Mouse (Mus musculus) midbrain, embryonic 10.5 days (tissue): ENCODE measurements around the gene Btn2a2. TPM values are rescaled to one million over a fixed set of nuclear protein-coding genes. Genes with fewer than 3 reads are reported as not detected.

Experiments used
- DNase-seq: peaks from one replicate; pipeline ENCODE4 v3.0.0-alpha.2; 2017; ENCODE audit warnings: low spot score
- H3K27ac ChIP-seq: fragments of 300-500 bp; sonication (generic); replicated peaks from 2 replicates; pipeline ENCODE4 v1.5.1; 2016; ENCODE audit warnings: mild to moderate bottlenecking
- H3K27me3 ChIP-seq: fragments of 300-500 bp; sonication (generic); 2 replicates; pipeline ENCODE4 v1.6.1; 2016; ENCODE audit warnings: low read depth, mild to moderate bottlenecking; ENCODE audit not compliant: poor library complexity, severe bottlenecking
- H3K36me3 ChIP-seq: fragments of 300-500 bp; sonication (generic); 2 replicates; pipeline ENCODE4 v1.6.1; 2016; ENCODE audit warnings: mild to moderate bottlenecking, moderate library complexity
- H3K4me1 ChIP-seq: fragments of 300-500 bp; sonication (generic); 2 replicates; pipeline ENCODE4 v1.6.1; 2016
- H3K4me3 ChIP-seq: fragments of 300-500 bp; sonication (generic); 2 replicates; pipeline ENCODE4 v1.5.1; 2016; ENCODE audit warnings: mild to moderate bottlenecking, moderate library complexity
- H3K9me3 ChIP-seq: fragments of 300-500 bp; sonication (generic); replicated peaks from 2 replicates; pipeline ENCODE4 v1.6.1; 2016; ENCODE audit warnings: mild to moderate bottlenecking
- WGBS: fragments of 180-500 bp; shearing (Covaris S2); methylation state at CpG from one replicate; pipeline ENCODE4 v1.1.7; 2016; 5-methylcytosine and 5-hydroxymethylcytosine counted together
- polyA plus RNA-seq: library from polyadenylated mRNA; unstranded; fragments of >200 nt; fragmentation: Nextera tagmentation; extraction: Ambion mirVana; gene quantifications from 2 replicates; pipeline ENCODE4 v1.2.1, GENCODE M21; 2016

Btn2a2 gene
- polyA plus RNA-seq, 1 experiment from 2014 or later = 0.38 TPM

DNA sequence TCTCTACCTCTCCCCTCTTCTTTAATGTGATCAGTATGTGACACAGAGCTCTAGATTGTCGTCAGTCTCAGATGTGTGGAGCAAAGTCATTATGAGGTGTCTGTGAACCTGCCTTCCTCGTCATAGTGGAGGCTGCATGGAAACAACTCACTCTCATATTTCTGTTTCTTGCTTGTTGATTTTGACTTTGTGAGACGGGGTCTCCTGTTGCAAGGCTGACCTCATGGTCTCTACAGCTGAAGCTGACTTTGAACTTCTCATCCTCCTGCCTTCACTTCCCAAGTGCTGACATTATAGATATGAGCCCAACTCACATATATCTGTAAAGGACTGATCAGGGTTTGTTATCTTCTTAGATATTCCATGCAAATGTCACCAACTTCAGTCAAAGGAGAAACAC is 39.9 kb downstream of the Btn2a2 start:
- Histone ChIP-seq H3K9me3 (no peaks in the 10 kb centered on the region), H3K27me3 (no peaks in the 10 kb centered on the region), H3K27ac (no peak overlapping the region), H3K4me3 (peak overlapping the region; percentile 65), H3K36me3 (no peaks in the 10 kb centered on the region), H3K4me1 (peaks cover 23% of the 10 kb centered on the region)
- 56% methylated on average over 3 of the region's 3 CpGs for WGBS
- DNase-seq = no peak

DNA sequence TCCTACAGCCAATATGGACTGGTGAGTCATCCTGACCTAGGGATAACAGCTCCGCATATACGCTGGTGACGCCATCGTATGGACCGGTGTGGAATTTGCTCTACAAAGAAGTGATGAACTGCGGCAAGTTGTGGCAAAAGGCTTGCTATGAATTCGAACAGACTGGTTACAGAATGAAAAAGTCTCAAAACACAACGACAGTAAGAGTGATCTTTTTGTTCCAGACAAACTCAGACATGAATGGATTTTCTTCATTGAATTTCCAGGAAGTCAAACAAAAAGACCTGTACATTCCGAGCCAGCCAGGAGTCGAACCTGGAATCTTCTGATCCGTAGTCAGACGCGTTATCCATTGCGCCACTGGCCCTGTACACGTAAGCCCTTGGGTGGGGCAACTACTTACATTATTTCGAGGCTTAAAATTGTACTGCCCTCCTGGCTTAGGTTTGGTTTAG is 42.1 kb downstream of the Btn2a2 start:
- Histone ChIP-seq H3K36me3 (no peaks in the 10 kb centered on the region), H3K4me3 (peak overlapping the region; percentile 75), H3K27ac (peak overlapping the region; percentile 94), H3K4me1 (peaks cover 23% of the 10 kb centered on the region), H3K9me3 (no peaks in the 10 kb centered on the region), H3K27me3 (no peaks in the 10 kb centered on the region)
- peak; percentile 85 for DNase-seq
- 0% methylated on average over 16 of the region's 16 CpGs for WGBS

DNA sequence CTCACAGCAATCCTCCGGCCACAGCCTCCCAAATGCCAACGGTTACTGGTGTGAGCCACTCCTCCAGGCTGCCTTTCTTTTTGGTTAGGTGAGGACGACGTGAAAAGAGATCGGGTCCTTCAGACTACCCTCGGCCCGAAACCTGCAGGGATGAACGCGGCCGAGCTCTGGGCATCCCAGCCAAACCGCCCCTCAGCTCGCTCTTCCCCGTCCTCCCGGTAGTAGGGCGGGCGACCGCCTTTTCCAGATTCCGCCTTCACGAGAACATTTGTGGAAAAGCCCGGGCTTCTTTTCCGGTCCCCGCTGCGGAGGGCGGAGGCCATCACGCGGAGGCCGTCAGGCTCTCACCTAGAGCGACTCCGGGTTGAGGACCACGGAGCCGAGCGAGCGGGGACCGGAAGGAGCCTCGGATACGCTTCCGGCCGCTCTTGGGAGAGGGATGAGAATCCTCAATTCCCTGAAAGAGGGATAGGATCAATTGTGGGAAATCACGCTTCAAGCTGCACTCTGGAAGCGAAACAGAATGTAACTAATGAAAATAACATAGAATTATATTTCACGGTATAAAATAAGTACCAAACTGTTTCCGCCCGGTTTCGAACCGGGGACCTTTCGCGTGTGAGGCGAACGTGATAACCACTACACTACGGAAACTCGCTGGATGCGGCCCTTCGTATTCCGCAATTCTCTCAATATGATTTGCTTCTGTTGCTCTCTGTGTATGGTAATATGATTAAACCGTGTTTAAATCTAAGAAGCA is 42.9 kb downstream of the Btn2a2 start:
- DNase-seq = peak; percentile 92
- Histone ChIP-seq H3K36me3 (no peaks in the 10 kb centered on the region), H3K27ac (peak overlapping the region; percentile 94), H3K4me3 (peak overlapping the region; percentile 75), H3K9me3 (no peaks in the 10 kb centered on the region), H3K27me3 (no peaks in the 10 kb centered on the region), H3K4me1 (peaks cover 20% of the 10 kb centered on the region)
- under 1% methylated on average over 55 of the region's 55 CpGs for WGBS

DNA sequence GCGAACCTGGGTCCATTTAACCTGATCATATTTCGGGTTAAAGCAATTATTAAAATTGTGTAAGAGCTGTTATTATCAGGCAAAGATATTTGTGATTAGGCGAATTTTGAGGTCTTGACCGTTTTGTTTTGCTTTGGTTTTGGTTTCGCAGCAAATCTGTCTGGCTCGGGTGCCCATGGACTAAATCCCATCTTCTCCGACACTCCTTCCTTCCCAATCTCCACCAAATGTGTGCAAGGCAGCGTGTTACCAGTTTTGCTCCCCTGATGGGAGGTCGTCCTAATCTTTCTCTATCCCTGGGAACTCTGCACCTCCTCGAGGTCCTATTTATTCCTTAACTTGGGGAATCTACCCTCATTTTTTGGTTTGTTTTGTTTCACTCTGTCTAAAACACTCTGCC is 43.5 kb downstream of the Btn2a2 start:
- H3K36me3 ChIP-seq = no peaks in the 10 kb centered on the region
- H3K27ac ChIP-seq = peak overlapping the region; percentile 94
- H3K4me1 ChIP-seq = peaks cover 20% of the 10 kb centered on the region
- WGBS = 3% methylated on average over 10 of the region's 10 CpGs
- DNase-seq = no peak
- H3K9me3 ChIP-seq = no peaks in the 10 kb centered on the region
- H3K27me3 ChIP-seq = no peaks in the 10 kb centered on the region
- H3K4me3 ChIP-seq = peak overlapping the region; percentile 75

DNA sequence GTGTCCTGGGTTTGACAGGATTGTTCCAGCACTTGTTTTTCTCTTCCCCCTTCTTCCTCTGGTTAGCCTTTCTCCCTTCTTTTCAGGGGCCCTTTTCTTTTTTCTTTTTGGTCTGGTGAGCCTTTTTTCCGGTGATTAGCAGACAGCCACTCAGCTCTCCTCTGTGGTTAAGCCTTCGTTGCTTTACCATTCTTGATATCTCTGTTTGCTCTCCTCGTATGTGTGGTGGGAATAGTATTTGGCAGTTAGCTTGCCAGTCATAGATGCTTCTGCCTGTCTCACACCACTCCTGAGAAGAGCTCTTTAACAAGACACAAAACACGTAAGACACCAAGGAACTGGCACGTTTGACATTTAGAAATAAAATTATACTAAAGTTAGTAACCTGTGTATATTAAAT is 44.2 kb downstream of the Btn2a2 start:
- no peak overlapping the region for H3K27ac ChIP-seq
- WGBS = 46% methylated on average over 5 of the region's 5 CpGs
- DNase-seq = no peak
- no peaks in the 10 kb centered on the region for H3K27me3 ChIP-seq
- H3K4me3 ChIP-seq = peak overlapping the region; percentile 75
- no peaks in the 10 kb centered on the region for H3K36me3 ChIP-seq
- no peaks in the 10 kb centered on the region for H3K9me3 ChIP-seq
- H3K4me1 ChIP-seq = peaks cover 20% of the 10 kb centered on the region

DNA sequence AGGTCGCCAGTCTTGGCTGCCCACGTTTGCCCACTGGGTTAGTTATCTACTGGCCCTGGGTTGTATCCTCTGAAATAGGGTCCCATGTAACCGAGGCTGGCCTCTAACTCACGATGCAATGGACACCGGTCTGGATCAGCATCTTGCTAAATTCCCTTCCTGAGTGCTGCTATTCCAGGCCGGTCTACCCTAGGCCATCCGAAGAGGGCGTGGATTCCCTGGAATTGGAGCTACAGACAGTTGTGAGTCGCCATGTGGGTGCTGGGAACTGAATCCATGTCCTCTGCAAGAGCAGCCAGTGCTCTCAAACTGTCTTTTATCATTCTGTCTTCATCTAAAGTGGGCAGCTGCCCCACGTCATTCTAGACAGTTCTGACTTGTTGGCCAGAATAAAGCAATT is 48.8 kb downstream of the Btn2a2 start:
- Histone ChIP-seq H3K27ac (no peak overlapping the region), H3K4me3 (peak overlapping the region; percentile 19; the same call in 1 of the 2 replicates), H3K36me3 (no peaks in the 10 kb centered on the region), H3K27me3 (no peaks in the 10 kb centered on the region), H3K4me1 (peaks cover 22% of the 10 kb centered on the region), H3K9me3 (no peaks in the 10 kb centered on the region)
- DNase-seq = no peak
- 64% methylated on average over 10 of the region's 10 CpGs for WGBS

DNA sequence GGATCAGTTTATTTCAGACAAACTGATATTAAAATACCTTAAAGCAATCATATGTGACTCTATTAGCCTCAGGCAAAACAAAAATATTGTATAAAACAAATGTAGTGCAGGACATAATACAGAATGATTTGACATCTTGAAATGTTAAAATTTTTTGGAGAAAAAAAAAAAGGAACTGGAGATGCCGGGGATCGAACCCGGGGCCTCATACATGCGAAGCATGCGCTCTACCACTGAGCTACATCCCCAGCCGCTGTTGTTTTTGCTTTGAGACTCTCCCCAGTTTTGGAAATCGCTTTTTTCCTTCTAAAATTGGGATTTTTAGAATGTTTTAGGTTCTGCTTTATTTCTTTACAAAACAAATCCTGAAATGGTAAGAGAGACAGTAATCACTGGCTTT is 50.1 kb downstream of the Btn2a2 start:
- under 1% methylated on average over 7 of the region's 7 CpGs for WGBS
- Histone ChIP-seq H3K9me3 (no peaks in the 10 kb centered on the region), H3K4me1 (peaks cover 28% of the 10 kb centered on the region), H3K36me3 (no peaks in the 10 kb centered on the region), H3K27me3 (no peaks in the 10 kb centered on the region), H3K27ac (no peak overlapping the region), H3K4me3 (peak overlapping the region; percentile 66)
- no peak for DNase-seq

DNA sequence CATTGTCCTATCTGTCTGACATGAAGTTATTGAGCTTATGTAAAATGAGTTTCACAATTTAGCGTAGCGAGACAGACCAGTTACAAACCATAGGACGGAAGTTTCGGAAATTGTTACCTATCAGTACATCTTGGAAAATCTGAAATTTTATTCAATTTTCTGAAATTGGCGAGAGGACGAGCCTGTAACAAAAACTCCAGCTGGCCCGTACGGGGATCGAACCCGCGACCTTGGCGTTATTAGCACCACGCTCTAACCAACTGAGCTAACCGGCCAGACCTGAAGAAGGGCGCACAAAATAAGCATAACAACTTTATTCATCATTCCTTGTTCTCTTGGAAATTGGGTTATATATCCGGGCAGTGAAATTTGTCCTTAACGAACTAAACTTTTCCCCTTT is 50.7 kb downstream of the Btn2a2 start:
- H3K9me3 ChIP-seq = no peaks in the 10 kb centered on the region
- no peaks in the 10 kb centered on the region for H3K36me3 ChIP-seq
- peak overlapping the region; percentile 66 for H3K4me3 ChIP-seq
- H3K27me3 ChIP-seq = no peaks in the 10 kb centered on the region
- H3K4me1 ChIP-seq = peaks cover 33% of the 10 kb centered on the region
- under 1% methylated on average over 17 of the region's 17 CpGs for WGBS
- DNase-seq = peak; percentile 83
- H3K27ac ChIP-seq = no peak overlapping the region

DNA sequence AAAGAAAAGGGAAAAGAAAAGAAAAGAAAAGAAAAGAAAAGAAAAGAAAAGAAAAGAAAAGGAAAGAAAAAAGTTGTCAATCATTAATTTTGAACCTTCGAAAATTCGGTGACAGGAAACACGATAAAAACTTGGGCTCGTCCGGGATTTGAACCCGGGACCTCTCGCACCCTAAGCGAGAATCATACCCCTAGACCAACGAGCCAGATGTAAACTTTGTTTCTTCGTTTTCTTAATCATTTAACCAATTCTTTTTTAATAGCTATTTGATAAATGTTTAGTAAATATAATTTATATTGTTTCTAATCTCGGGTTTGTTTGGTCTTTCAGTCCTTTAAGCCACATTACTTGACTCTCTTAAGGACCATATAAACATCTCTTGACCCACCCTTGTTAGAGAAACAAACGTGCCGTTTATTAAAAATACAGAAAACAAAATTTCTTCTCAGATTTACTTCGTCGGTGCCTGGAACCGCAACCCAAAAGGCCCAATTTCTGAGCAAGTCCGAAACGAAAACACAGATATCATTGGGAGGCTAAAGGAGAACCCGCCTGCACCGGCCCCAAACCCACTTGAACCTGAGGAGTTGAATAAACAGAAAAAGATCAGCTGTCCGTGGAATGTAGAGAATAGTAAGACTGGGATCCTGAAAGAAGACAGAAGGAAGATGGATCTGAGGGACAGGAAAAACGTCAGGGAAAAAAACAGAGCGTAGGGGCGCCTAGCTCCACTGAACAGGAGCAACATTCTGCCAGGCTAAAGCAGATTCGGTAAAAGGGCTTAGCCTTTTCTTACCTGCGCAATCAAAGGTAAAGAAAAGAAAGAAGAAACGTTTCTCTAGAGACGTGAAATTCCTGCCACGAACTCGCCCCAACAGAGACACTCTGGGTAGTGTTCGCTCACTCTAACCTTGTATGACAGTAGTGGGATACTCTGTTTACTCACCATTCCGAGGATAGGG is 51.5 kb downstream of the Btn2a2 start:
- Histone ChIP-seq H3K36me3 (no peaks in the 10 kb centered on the region), H3K4me1 (peaks cover 33% of the 10 kb centered on the region), H3K27me3 (no peaks in the 10 kb centered on the region), H3K9me3 (no peaks in the 10 kb centered on the region), H3K27ac (peak overlapping the region; percentile 61; the same call in 1 of the 2 replicates), H3K4me3 (peak overlapping the region; percentile 66)
- WGBS = under 1% methylated on average over 32 of the region's 32 CpGs
- no peak for DNase-seq

DNA sequence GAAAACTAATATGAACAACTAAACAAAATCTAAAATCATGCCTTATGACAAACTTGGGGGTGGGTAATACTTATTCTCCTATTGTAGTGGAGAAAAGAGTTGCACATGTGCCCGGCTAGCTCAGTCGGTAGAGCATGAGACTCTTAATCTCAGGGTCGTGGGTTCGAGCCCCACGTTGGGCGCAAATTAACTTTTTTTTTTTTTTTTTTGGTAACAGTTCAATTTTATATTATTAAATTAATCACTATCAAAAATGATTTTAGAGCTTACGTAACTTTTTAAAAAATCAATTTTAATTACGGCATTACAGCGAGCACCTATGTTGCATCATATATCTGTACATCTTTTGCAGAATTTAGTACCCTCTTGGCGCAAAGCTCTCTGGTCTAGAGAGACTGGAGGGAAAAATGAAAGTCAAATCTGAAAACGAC is 52.4 kb downstream of the Btn2a2 start:
- Histone ChIP-seq H3K27me3 (no peaks in the 10 kb centered on the region), H3K36me3 (no peaks in the 10 kb centered on the region), H3K27ac (no peak overlapping the region), H3K9me3 (no peaks in the 10 kb centered on the region), H3K4me1 (peaks cover 33% of the 10 kb centered on the region), H3K4me3 (peak overlapping the region; percentile 66)
- no peak for DNase-seq
- under 1% methylated on average over 11 of the region's 11 CpGs for WGBS

DNA sequence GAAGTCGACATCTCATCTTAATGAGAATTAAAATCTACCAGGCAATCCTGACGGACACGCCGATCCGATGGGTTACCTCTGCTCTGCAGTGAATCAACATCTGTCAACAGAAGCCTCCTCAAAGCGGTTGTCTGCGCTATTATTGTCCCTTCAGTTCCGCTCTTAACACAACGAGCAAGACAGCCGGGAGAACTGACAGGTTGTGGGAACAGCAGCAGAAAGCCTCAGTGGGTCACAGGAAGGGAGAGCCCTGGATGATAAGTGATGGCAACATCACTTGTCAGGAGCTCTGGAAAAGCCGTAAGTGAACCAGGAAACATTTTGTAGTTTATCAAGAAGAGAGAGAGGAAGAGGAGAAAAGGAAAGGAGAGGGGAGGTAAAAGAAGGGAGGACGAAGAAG is 53.0 kb downstream of the Btn2a2 start:
- 2% methylated on average over 12 of the region's 12 CpGs for WGBS
- peak; percentile 49 for DNase-seq
- no peaks in the 10 kb centered on the region for H3K36me3 ChIP-seq
- no peaks in the 10 kb centered on the region for H3K9me3 ChIP-seq
- no peaks in the 10 kb centered on the region for H3K27me3 ChIP-seq
- H3K27ac ChIP-seq = peak overlapping the region; percentile 73
- H3K4me1 ChIP-seq = peaks cover 33% of the 10 kb centered on the region
- peak overlapping the region; percentile 66 for H3K4me3 ChIP-seq

DNA sequence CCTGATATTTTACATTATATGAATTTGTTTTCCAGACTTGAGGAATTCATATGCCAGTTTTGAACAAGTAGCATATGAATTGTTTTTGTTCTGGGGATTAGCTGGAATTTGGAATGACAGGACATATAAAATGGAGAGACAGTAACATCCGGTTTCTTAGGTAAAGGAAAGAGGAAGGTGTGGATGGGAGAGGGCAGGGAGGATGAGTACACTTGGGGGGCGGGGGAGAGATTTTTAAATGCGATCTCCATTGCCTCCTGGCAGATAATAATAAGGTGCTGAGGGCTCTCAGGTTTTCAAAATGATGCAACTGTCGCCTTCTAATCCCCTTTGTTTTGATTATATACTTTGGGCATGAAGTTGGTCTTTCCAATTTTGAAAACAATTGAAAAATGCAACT is 53.4 kb downstream of the Btn2a2 start:
- Histone ChIP-seq H3K9me3 (no peaks in the 10 kb centered on the region), H3K27ac (no peak overlapping the region)

More for the DNA sequence above, 53.4 kb downstream of the Btn2a2 start:
- Histone ChIP-seq H3K4me3 (peak overlapping the region; percentile 66), H3K36me3 (no peaks in the 10 kb centered on the region), H3K27me3 (no peaks in the 10 kb centered on the region), H3K4me1 (peaks cover 33% of the 10 kb centered on the region)
- no peak for DNase-seq
- WGBS = 14% methylated on average over 4 of the region's 4 CpGs
